Mouse (Mus musculus) forebrain, embryonic 11.5 days (tissue): Measurements from ENCODE around the gene Pacrg. TPM values are rescaled to one million over a fixed set of nuclear protein-coding genes. Genes with fewer than 3 reads are reported as not detected.

Experiments
- ATAC-seq: fragments of 200-750 bp; cut with Nextera tagmentation; replicated peaks from 2 replicates; pipeline ENCODE4 v1.8.0; 2017; ENCODE audit warnings: moderate TSS enrichment; ENCODE audit not compliant: low FRiP score
- DNase-seq: peaks from one replicate; pipeline ENCODE4 v3.0.0-alpha.2; 2017; ENCODE audit warnings: low spot score
- H3K27ac ChIP-seq: fragments of 300-500 bp; sonication (generic); 2 replicates; pipeline ENCODE4 v1.5.1; 2014; ENCODE audit warnings: low read depth, low read length
- H3K27me3 ChIP-seq: fragments of 300-500 bp; sonication (generic); 2 replicates; pipeline ENCODE4 v1.6.1; 2014; ENCODE audit warnings: mild to moderate bottlenecking, low read length, mixed read lengths; ENCODE audit not compliant: control insufficient read depth, insufficient read depth
- H3K36me3 ChIP-seq: fragments of 300-500 bp; sonication (generic); 2 replicates; pipeline ENCODE4 v1.6.1; 2014; ENCODE audit warnings: mild to moderate bottlenecking, low read length, moderate library complexity, mixed read lengths; ENCODE audit not compliant: control insufficient read depth, insufficient read depth
- H3K4me1 ChIP-seq: fragments of 300-500 bp; sonication (generic); replicated peaks from 2 replicates; pipeline ENCODE4 v1.6.1; 2014; ENCODE audit warnings: low read length, mixed read lengths; ENCODE audit not compliant: control insufficient read depth, insufficient read depth
- H3K4me2 ChIP-seq: fragments of 300-500 bp; sonication (generic); 2 replicates; pipeline ENCODE4 v1.6.1; 2014; ENCODE audit warnings: low read depth, mild to moderate bottlenecking, low read length, moderate library complexity, mixed read lengths; ENCODE audit not compliant: severe bottlenecking
- H3K4me3 ChIP-seq: fragments of 300-500 bp; sonication (generic); 2 replicates; pipeline ENCODE4 v1.5.1; 2014; ENCODE audit warnings: low read depth, low read length
- H3K9ac ChIP-seq: fragments of 300-500 bp; sonication (generic); 2 replicates; pipeline ENCODE4 v1.6.1; 2014; ENCODE audit warnings: low read length
- H3K9me3 ChIP-seq: fragments of 300-500 bp; sonication (generic); 2 replicates; pipeline ENCODE4 v1.6.1; 2016; ENCODE audit warnings: low read length, mixed read lengths; ENCODE audit not compliant: control insufficient read depth
- WGBS: fragments of 180-500 bp; shearing (Covaris S2); extraction: QIAGEN DNeasy Blood & Tissue Kit; methylation state at CpG from one replicate; pipeline ENCODE4 v1.1.7; 2014; 5-methylcytosine and 5-hydroxymethylcytosine counted together
- polyA plus RNA-seq: library from polyadenylated mRNA; unstranded; fragments of >200 nt; fragmentation: Nextera tagmentation; extraction: Ambion mirVana; gene quantifications from 2 replicates; pipeline ENCODE4 v1.2.1, GENCODE M21; 2014

The Pacrg gene
- polyA plus RNA-seq, 1 experiment from 2014 or later: 4.7 TPM

DNA sequence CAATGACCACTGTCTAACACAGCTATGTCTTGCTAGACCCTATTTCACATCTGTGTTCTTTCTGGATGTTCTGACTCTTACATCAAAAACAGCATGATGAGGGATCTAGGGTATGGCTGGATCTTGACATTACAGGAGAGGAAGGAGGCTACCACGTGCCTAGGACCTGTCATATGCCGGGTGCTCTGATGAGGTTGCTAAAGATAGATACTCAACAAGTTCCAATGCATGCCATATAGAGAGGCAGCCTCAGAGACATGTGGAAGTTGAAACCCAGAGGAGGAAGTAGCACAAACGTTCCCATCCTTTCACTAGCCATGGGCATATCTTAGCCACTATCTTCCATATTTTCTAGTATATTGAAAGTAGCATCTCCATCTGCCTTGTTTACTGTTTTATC lies 115.3 kb downstream of the Pacrg start:
- no peak for ATAC-seq
- DNase-seq: no peak
- no peak overlapping the region for H3K27ac ChIP-seq
- H3K4me3 ChIP-seq: no peak overlapping the region
- no peaks in the 10 kb centered on the region for H3K36me3 ChIP-seq
- no peaks in the 10 kb centered on the region for H3K9me3 ChIP-seq
- H3K4me2 ChIP-seq: no peak overlapping the region
- WGBS: 96% methylated on average over 3 of the region's 3 CpGs
- H3K9ac ChIP-seq: no peak overlapping the region
- H3K27me3 ChIP-seq: no peaks in the 10 kb centered on the region
- 0 out of 2 replicates have a peak, but pooled peaks cover 1% of the 10 kb centered on the region for H3K4me1 ChIP-seq

- Histone ChIP-seq H3K36me3 (no peaks in the 10 kb centered on the region), H3K9ac (no peak overlapping the region), H3K27ac (no peak overlapping the region), H3K4me1 (0 out of 2 replicates have a peak, but pooled peaks cover 3% of the 10 kb centered on the region), H3K9me3 (no peaks in the 10 kb centered on the region), H3K27me3 (no peaks in the 10 kb centered on the region), H3K4me2 (no peak overlapping the region), H3K4me3 (no peak overlapping the region)
- WGBS: 81% methylated on average over 1 of the region's 1 CpGs
- DNase-seq: no peak
- ATAC-seq: no peak
Observed at GRCm38 (mm10) chr17:10721562-10721961, 118.5 kb downstream of the Pacrg start.

- Histone ChIP-seq H3K9me3 (no peaks in the 10 kb centered on the region), H3K36me3 (no peaks in the 10 kb centered on the region), H3K4me2 (no peak overlapping the region), H3K4me1 (0 out of 2 replicates have a peak, but pooled peaks cover 3% of the 10 kb centered on the region), H3K27me3 (no peaks in the 10 kb centered on the region), H3K4me3 (no peak overlapping the region), H3K27ac (no peak overlapping the region), H3K9ac (no peak overlapping the region)
- ATAC-seq: no peak
- WGBS: 88% methylated on average over 1 of the region's 1 CpGs
- no peak for DNase-seq
Observed at GRCm38 (mm10) chr17:10717148-10717547, 123.0 kb downstream of the Pacrg start.

GRCm38 (mm10) chr17:10702781-10703180 lies 137.3 kb downstream of the Pacrg start:
- Histone ChIP-seq H3K4me1 (no peaks in the 10 kb centered on the region), H3K9me3 (no peaks in the 10 kb centered on the region), H3K9ac (no peak overlapping the region), H3K27me3 (no peaks in the 10 kb centered on the region), H3K27ac (no peak overlapping the region), H3K36me3 (no peaks in the 10 kb centered on the region), H3K4me2 (no peak overlapping the region), H3K4me3 (no peak overlapping the region)
- DNase-seq (no peak), ATAC-seq (no peak)
- 85% methylated on average over 6 of the region's 6 CpGs for WGBS

DNA sequence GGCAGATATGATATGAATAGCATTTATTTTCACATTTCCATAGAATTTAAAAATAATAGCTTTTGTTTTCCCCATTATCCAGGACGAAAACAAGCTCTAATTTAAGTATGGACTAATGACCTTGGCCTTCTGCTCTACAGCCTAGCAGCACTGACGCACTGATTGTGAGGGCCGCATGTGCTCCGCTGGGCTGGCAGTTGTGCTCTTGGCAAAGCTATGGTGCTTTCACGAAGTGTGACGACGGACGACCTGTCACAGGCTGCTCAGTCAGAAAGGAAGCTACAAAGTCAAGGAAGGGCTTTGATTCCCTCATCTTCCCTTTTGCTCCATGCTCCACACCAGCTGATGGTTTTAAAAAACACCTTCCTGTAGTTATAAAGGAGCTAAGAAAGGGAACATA lies 142.1 kb downstream of the Pacrg start:
- Histone ChIP-seq H3K9ac (no peak overlapping the region), H3K4me1 (no peaks in the 10 kb centered on the region), H3K27me3 (no peaks in the 10 kb centered on the region), H3K27ac (no peak overlapping the region), H3K9me3 (no peaks in the 10 kb centered on the region), H3K4me3 (no peak overlapping the region), H3K36me3 (no peaks in the 10 kb centered on the region), H3K4me2 (no peak overlapping the region)
- 63% methylated on average over 8 of the region's 8 CpGs for WGBS
- DNase-seq (no peak), ATAC-seq (no peak)

DNA sequence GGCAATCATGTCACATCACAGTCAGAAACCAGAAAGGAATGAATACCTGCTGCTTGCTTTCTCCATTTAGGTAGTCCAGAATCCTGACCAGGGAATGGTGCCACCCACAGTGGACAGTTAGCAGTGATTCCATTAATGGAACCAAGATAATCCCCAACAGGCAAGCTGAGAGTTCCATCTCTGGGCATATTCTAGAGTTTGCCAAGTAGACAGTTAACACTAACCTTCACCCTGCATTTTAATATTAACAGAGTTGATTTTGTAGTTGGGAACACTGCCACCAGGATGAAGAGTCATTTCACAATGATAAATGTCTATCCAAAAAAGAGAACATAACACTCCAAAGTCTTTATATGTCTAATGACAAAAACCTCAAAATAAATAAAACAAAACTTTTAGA lies 144.7 kb downstream of the Pacrg start:
- no peak overlapping the region for H3K27ac ChIP-seq
- ATAC-seq (no peak), DNase-seq (no peak)
- H3K27me3 ChIP-seq: no peaks in the 10 kb centered on the region
- H3K36me3 ChIP-seq: no peaks in the 10 kb centered on the region
- H3K4me1 ChIP-seq: no peaks in the 10 kb centered on the region
- H3K4me2 ChIP-seq: no peak overlapping the region
- no peaks in the 10 kb centered on the region for H3K9me3 ChIP-seq
- H3K4me3 ChIP-seq: no peak overlapping the region
- no peak overlapping the region for H3K9ac ChIP-seq

DNA sequence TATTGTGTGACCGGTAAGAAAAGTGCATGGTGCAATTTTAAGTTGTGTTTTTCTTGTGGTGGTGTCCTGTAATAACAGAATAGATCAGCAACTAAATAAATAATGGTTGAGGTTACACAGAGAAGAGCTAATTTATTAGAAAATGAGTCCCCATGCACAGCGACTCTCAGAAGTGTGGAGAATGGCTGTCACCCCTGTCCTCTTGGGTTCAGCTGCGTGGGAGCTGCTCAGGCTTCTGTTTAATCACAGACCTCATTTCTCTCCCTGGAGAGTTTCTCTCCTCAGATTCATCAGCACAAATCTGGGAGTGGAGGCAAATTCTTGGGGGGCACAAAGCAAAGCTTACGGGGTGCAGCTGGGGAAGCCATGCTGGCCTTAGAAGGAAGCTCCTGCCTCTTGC lies 163.0 kb downstream of the Pacrg start:
- H3K4me2 ChIP-seq: no peak overlapping the region
- H3K4me3 ChIP-seq: no peak overlapping the region
- no peak overlapping the region for H3K27ac ChIP-seq
- no peaks in the 10 kb centered on the region for H3K27me3 ChIP-seq
- DNase-seq (no peak), ATAC-seq (no peak)
- 84% methylated on average over 4 of the region's 4 CpGs for WGBS
- H3K36me3 ChIP-seq: no peaks in the 10 kb centered on the region
- no peaks in the 10 kb centered on the region for H3K9me3 ChIP-seq
- H3K4me1 ChIP-seq: no peaks in the 10 kb centered on the region
- H3K9ac ChIP-seq: no peak overlapping the region

- no peak for DNase-seq
- Histone ChIP-seq H3K4me3 (no peak overlapping the region), H3K9ac (no peak overlapping the region), H3K9me3 (no peaks in the 10 kb centered on the region), H3K27ac (no peak overlapping the region), H3K4me1 (no peaks in the 10 kb centered on the region), H3K27me3 (no peaks in the 10 kb centered on the region), H3K36me3 (no peaks in the 10 kb centered on the region), H3K4me2 (no peak overlapping the region)
- 74% methylated on average over 5 of the region's 5 CpGs for WGBS
- no peak for ATAC-seq
Observed at GRCm38 (mm10) chr17:10675536-10675935, 164.6 kb downstream of the Pacrg start.

DNA sequence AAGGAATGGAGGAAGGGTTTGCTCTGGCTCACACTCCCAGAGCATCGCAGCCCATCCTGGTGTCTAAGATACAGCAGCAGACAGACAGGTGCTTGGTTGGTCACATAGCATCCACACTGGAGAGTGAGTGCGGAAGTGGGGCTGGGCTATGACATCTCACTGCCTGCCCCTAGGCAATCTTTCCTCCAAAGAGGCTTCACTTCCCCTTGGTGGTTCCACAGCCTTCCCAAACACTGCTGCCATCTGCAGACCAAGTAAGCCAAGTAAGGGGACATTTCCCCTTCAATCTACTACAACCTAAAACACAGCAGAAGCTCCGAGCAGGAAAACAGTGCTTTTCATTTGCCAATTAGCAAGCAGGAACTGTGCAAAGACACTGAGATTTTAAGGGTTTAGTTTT lies 165.1 kb downstream of the Pacrg start:
- Histone ChIP-seq H3K9ac (no peak overlapping the region), H3K9me3 (no peaks in the 10 kb centered on the region), H3K36me3 (no peaks in the 10 kb centered on the region), H3K4me1 (no peaks in the 10 kb centered on the region), H3K4me3 (no peak overlapping the region), H3K4me2 (no peak overlapping the region), H3K27ac (no peak overlapping the region), H3K27me3 (no peaks in the 10 kb centered on the region)
- WGBS: 61% methylated on average over 3 of the region's 3 CpGs
- no peak for DNase-seq
- ATAC-seq: no peak
